Mouse (Mus musculus) liver, postnatal 0 days (tissue): ENCODE results near the gene Alkbh1. TPM values are rescaled to one million over a fixed set of nuclear protein-coding genes. Genes with fewer than 3 reads are reported as not detected.

ENCODE experiments used
- ATAC-seq: fragments of 200-750 bp; cut with Nextera tagmentation; 2 replicates; pipeline ENCODE4 v1.8.0; 2017; ENCODE audit warnings: mild to moderate bottlenecking, moderate library complexity
- DNase-seq: peaks from one replicate; pipeline ENCODE4 v3.0.0-alpha.2; 2016
- H3K27ac ChIP-seq: fragments of 300-500 bp; sonication (generic); 2 replicates; pipeline ENCODE4 v1.5.1; 2014; ENCODE audit warnings: antibody characterized with exemption, moderate library complexity, mild to moderate bottlenecking, low read depth
- H3K27me3 ChIP-seq: fragments of 300-500 bp; sonication (generic); 2 replicates; pipeline ENCODE4 v1.6.1; 2014; ENCODE audit warnings: low read length, control low read depth, mixed read lengths; ENCODE audit not compliant: insufficient read depth
- H3K36me3 ChIP-seq: fragments of 300-500 bp; sonication (generic); replicated peaks from 2 replicates; pipeline ENCODE4 v1.6.1; 2014; ENCODE audit warnings: mild to moderate bottlenecking, control low read depth, low read length, moderate library complexity, mixed read lengths; ENCODE audit not compliant: insufficient read depth
- H3K4me1 ChIP-seq: fragments of 300-500 bp; sonication (generic); 2 replicates; pipeline ENCODE4 v1.6.1; 2014; ENCODE audit warnings: antibody characterized with exemption, mild to moderate bottlenecking, control low read depth; ENCODE audit not compliant: insufficient read depth
- H3K4me2 ChIP-seq: fragments of 300-500 bp; sonication (generic); 2 replicates; pipeline ENCODE4 v1.6.1; 2014; ENCODE audit warnings: low read depth, mild to moderate bottlenecking, low read length, moderate library complexity, mixed read lengths
- H3K4me3 ChIP-seq: fragments of 300-500 bp; sonication (generic); 2 replicates; pipeline ENCODE4 v1.5.1; 2014; ENCODE audit warnings: low read depth, low read length
- H3K9ac ChIP-seq: fragments of 300-500 bp; sonication (generic); replicated peaks from 2 replicates; pipeline ENCODE4 v1.6.1; 2014; ENCODE audit warnings: mild to moderate bottlenecking, moderate library complexity
- H3K9me3 ChIP-seq: fragments of 300-500 bp; sonication (generic); 2 replicates; pipeline ENCODE4 v1.6.1; 2016; ENCODE audit warnings: mild to moderate bottlenecking, control low read depth, low read length, mixed read lengths
- CTCF ChIP-seq: sonication (generic); IDR thresholded peaks from 2 replicates; pipeline ENCODE4 v1.5.1; 2016; ENCODE audit warnings: antibody characterized with exemption, low read depth
- EP300 ChIP-seq: IDR thresholded peaks from 2 replicates; pipeline ENCODE4 v1.6.1; 2016; ENCODE audit warnings: antibody characterized with exemption, low read depth, mild to moderate bottlenecking
- WGBS: fragments of 180-500 bp; shearing (Covaris S2); extraction: QIAGEN DNeasy Blood & Tissue Kit; methylation state at CpG from one replicate; pipeline ENCODE4 v1.1.7; 2014; ENCODE audit not compliant: insufficient replicate concordance; 5-methylcytosine and 5-hydroxymethylcytosine counted together
- polyA plus RNA-seq: library from polyadenylated mRNA; unstranded; fragments of >200 nt; fragmentation: Nextera tagmentation; extraction: Ambion mirVana; gene quantifications from 2 replicates; pipeline ENCODE4 v1.2.1, GENCODE M21; 2015

Alkbh1 gene
- polyA plus RNA-seq, 1 experiment from 2014 or later = 13.1 TPM

DNA sequence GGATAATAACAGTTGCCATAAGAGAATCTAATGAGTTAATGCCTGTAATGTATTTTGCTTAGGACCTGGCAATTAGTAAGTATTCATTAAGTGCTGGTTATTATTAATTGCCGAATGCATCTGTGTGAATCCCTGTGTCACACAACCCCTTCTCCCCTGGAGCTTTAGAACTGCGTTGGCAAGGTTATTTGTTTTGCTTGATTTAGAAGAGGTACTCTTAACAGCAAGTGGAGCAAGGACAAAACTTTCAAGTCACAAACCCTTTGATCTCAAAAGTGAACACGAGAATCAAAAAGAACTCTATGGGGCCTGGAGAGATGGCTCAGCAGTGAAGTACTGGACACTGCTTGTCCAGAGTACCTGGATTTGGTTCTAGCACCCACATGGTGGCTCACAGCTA is 54.6 kb downstream of the Alkbh1 start:
- H3K36me3 ChIP-seq = no peaks in the 10 kb centered on the region
- peak overlapping the region; percentile 100; the same call in 1 of the 2 replicates for H3K4me2 ChIP-seq
- H3K4me3 ChIP-seq = peak overlapping the region; percentile 98
- ATAC-seq (no peak), DNase-seq (no peak)
- H3K27ac ChIP-seq = no peak overlapping the region
- no peaks in the 10 kb centered on the region for H3K9me3 ChIP-seq
- no peak overlapping the region for H3K9ac ChIP-seq
- 87% methylated on average over 3 of the region's 3 CpGs for WGBS
- TF ChIP-seq CTCF (no peak), EP300 (no peak)
- H3K4me1 ChIP-seq = peaks cover 37% of the 10 kb centered on the region
- no peaks in the 10 kb centered on the region for H3K27me3 ChIP-seq

DNA sequence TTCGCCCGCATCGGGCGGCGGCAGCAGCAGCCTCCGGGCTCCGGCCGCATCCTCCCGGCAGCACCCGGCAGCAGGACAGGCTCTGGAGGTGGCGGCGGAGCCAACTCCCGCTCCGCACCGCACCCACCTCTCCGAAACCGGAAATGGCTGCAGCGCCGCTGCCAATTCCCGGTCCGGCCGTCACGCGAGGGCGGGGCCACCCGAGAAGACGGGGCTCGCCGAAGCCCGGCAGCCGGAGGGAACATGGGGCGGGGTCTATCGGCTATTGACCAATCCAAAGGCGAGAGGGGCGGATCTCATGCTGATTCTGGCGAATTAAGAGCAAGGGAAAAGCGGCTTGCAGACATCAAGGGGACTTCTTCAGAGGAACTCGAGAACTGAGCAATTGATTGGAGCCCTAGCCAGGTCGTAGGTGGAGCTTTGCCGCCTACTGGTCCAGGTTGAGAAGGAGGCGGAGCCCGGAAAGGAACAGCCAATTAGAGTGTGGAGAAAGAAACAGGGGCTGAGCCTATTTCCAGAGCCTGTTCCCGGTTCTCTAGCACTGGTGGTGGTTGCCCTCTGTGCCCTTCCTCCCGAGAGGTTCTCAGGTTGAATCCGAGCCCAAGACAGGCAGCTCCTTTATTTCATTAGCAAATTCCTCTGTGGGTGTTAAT is 55.6 kb downstream of the Alkbh1 start, which contains the start of gene Sptlc2:
TSS of gene Sptlc2 (minus strand) at position 234 of the 653 bp plus-strand sequence.
- peak within 1 kb of the TSS; percentile 93 for H3K27ac ChIP-seq
- peak; percentile 67; the same call in 1 of the 2 replicates for TF ChIP-seq EP300
- TF ChIP-seq CTCF = no peak
- peak within 1 kb of the TSS; percentile 96 for H3K9ac ChIP-seq
- WGBS = under 1% methylated on average over 45 of the region's 45 CpGs
- H3K4me1 ChIP-seq = peaks cover 30% of the 10 kb centered on the region
- peak; percentile 95 for ATAC-seq
- H3K27me3 ChIP-seq = no peaks in the 10 kb centered on the region
- H3K4me2 ChIP-seq = peak within 1 kb of the TSS; percentile 100
- no peaks in the 10 kb centered on the region for H3K36me3 ChIP-seq
- peak within 1 kb of the TSS; percentile 98 for H3K4me3 ChIP-seq
- DNase-seq = peak; percentile 99
- H3K9me3 ChIP-seq = no peaks in the 10 kb centered on the region

DNA sequence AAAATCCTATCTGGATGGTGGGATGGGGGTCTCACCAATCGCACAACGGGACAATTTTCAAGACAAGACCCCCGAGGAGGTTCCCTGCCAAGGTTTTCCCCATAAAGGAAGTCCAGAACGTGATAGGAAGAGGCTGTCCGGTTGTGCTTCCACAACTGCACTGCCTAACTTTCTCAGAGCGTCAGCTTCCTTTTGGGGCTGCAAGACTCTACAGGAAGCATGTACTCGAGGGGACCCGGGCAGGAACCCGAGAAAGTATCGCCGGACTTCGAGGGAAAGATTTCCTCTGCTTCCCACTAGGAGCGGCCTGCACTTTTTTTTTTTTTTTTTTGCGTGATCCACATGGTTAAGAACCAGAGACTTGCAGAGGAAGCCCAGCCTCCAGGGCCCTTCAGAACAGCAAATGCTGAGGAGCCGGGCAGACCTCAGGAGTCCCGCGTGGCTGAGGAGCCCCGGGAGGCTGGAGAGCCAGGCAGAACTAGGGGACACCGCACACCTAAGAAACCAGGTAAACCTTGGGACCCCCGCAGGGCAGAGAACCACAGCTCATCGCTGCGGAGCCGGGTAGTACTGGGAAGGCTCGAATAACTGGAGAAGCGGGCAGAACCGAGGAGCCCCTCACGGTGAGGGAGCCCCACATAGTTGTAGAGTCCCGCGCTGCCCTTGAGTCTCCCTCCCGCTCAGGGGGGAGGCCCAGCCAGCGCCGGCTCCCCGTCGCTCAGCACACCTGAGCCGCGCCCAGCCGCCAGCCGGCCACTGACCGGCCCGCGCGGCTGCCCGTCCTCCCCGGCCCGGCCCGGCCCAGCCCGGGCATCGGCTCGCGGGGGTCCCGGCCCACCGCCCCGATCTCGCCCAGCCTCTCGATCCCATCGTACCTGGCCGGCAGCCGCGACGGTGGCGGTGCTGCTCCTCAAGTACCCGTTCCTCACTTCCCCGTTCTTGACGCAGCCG is 56.4 kb downstream of the Alkbh1 start:
- H3K9ac ChIP-seq = peak overlapping the region; percentile 96
- WGBS = 1% methylated on average over 54 of the region's 65 CpGs
- H3K9me3 ChIP-seq = no peaks in the 10 kb centered on the region
- H3K36me3 ChIP-seq = no peaks in the 10 kb centered on the region
- DNase-seq (peak; percentile 29), ATAC-seq (peak; percentile 28)
- H3K4me3 ChIP-seq = peak overlapping the region; percentile 98
- H3K27ac ChIP-seq = peak overlapping the region; percentile 93
- TF ChIP-seq EP300 (no peak), CTCF (no peak)
- H3K4me1 ChIP-seq = peaks cover 26% of the 10 kb centered on the region
- peak overlapping the region; percentile 100 for H3K4me2 ChIP-seq
- no peaks in the 10 kb centered on the region for H3K27me3 ChIP-seq

DNA sequence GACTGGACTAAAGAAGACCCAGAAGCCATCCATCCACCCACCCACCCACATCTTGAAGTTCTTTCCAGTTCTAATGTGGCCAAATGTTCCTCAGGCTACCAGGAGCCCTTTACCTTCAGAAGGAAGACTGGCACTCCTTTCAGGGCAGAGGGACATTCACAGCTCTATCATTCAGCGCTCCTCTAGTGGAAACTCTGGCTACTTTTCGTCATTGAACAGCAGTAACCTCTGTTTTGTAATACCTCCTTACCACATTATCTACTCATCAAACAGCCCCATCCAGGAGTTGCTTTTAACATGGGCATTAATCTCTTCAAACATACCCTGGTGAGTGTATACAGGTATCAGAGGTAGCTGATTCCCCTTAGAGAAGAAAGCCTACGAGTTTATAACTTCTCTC is 58.8 kb downstream of the Alkbh1 start:
- no peaks in the 10 kb centered on the region for H3K27me3 ChIP-seq
- no peak overlapping the region for H3K4me2 ChIP-seq
- 0 out of 2 replicates have a peak overlapping the region, but pooled peaks have one; percentile 18 for H3K27ac ChIP-seq
- no peak overlapping the region for H3K9ac ChIP-seq
- no peak for ATAC-seq
- no peaks in the 10 kb centered on the region for H3K36me3 ChIP-seq
- peaks cover 30% of the 10 kb centered on the region for H3K4me1 ChIP-seq
- 54% methylated on average over 3 of the region's 3 CpGs for WGBS
- no peak for DNase-seq
- no peak overlapping the region for H3K4me3 ChIP-seq
- TF ChIP-seq CTCF (no peak), EP300 (no peak)
- H3K9me3 ChIP-seq = no peaks in the 10 kb centered on the region

DNA sequence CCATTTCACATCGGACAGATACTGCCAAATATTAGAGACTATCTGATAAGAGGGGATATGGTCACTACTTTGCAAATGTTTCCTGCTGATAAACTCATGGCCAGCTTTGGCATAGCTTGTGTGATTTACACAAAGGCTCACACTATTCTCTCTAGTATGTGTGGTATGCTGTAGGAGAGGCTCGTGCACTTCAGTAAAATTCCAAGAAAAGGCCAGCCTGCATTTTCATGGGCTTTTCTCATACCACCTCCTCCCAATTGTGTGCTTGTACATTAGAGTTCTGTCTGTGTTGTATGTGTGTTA is 62.5 kb downstream of the Alkbh1 start:
- Histone ChIP-seq H3K27ac (peak overlapping the region; percentile 11; the same call in 1 of the 2 replicates), H3K4me3 (no peak overlapping the region), H3K4me1 (peaks cover 16% of the 10 kb centered on the region), H3K36me3 (no peaks in the 10 kb centered on the region), H3K4me2 (no peak overlapping the region), H3K9ac (no peak overlapping the region), H3K27me3 (no peaks in the 10 kb centered on the region), H3K9me3 (no peaks in the 10 kb centered on the region)
- ATAC-seq = no peak
- no peak for TF ChIP-seq CTCF
- TF ChIP-seq EP300 = no peak
- 37% methylated on average over 2 of the region's 2 CpGs for WGBS
- no peak for DNase-seq

DNA sequence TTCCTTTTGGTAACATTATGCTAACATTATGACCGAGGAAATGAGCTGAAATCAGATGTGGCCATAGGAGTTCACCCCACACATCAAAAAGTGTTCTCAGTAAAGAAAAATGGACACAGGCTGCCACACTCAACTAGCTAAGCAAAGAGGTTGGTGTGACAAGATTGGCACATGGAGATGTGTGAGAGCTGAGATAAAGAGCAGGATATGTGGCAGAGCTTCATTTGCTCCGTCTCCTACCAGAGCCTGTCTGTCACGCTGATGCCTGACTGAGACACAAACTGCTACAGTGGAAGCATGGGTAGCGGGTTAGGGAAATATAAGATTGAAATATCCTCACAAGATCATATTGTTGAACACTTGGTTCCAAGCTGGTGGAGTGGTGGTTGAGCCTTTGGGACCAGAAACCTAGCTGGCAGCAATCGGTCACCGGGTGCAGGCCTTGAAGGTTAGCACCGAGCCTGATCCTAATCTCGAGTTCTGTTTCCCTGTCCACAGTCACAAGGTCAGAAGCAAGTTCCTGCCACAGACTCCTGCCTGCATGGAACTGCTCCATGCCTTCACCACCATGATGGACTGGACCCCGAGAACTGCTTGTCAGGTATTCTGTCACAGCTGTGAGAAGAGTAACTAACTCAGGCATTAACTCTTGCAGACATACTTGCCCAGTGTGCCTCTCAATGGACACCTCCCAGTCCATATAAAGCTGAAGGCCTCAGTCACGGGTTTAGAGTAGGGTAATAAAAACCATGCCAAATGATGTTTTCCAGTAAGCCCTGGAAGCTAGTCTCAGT is 63.0 kb downstream of the Alkbh1 start:
- Histone ChIP-seq H3K4me1 (peaks cover 11% of the 10 kb centered on the region), H3K9ac (no peak overlapping the region), H3K4me2 (no peak overlapping the region), H3K9me3 (no peaks in the 10 kb centered on the region), H3K36me3 (no peaks in the 10 kb centered on the region), H3K27ac (peak overlapping the region; percentile 11; the same call in 1 of the 2 replicates), H3K27me3 (no peaks in the 10 kb centered on the region), H3K4me3 (no peak overlapping the region)
- no peak for DNase-seq
- ATAC-seq = no peak
- WGBS = 54% methylated on average over 10 of the region's 10 CpGs
- TF ChIP-seq EP300 = no peak
- no peak for TF ChIP-seq CTCF
